Mouse (Mus musculus) hindbrain, embryonic 15.5 days (tissue): Measurements from ENCODE around the gene Gnai3. TPM values are rescaled to one million over a fixed set of nuclear protein-coding genes. Genes with fewer than 3 reads are reported as not detected.

Experiments used
- ATAC-seq: fragments of 200-750 bp; cut with Nextera tagmentation; 2 replicates; pipeline ENCODE4 v1.8.0; 2017; ENCODE audit warnings: low read depth, moderate number of reproducible peaks, moderate TSS enrichment; ENCODE audit not compliant: low FRiP score
- H3K27ac ChIP-seq: fragments of 300-500 bp; sonication (generic); replicated peaks from 2 replicates; pipeline ENCODE4 v1.5.1; 2015; ENCODE audit warnings: mild to moderate bottlenecking, inconsistent platforms
- H3K27me3 ChIP-seq: fragments of 300-500 bp; sonication (generic); 2 replicates; pipeline ENCODE4 v1.6.1; 2015; ENCODE audit warnings: control low read depth, inconsistent platforms
- H3K36me3 ChIP-seq: fragments of 300-500 bp; sonication (generic); 2 replicates; pipeline ENCODE4 v1.6.1; 2015; ENCODE audit warnings: control low read depth, inconsistent platforms
- H3K4me1 ChIP-seq: fragments of 300-500 bp; sonication (generic); replicated peaks from 2 replicates; pipeline ENCODE4 v1.6.1; 2015; ENCODE audit warnings: control low read depth, inconsistent platforms
- H3K4me2 ChIP-seq: fragments of 300-500 bp; sonication (generic); 2 replicates; pipeline ENCODE4 v1.6.1; 2015; ENCODE audit warnings: moderate library complexity, mild to moderate bottlenecking, inconsistent platforms
- H3K4me3 ChIP-seq: fragments of 300-500 bp; sonication (generic); 2 replicates; pipeline ENCODE4 v1.5.1; 2015; ENCODE audit warnings: mild to moderate bottlenecking, inconsistent platforms
- H3K9ac ChIP-seq: fragments of 300-500 bp; sonication (generic); 2 replicates; pipeline ENCODE4 v1.6.1; 2015; ENCODE audit warnings: inconsistent platforms
- H3K9me3 ChIP-seq: fragments of 300-500 bp; sonication (generic); 2 replicates; pipeline ENCODE4 v1.6.1; 2016; ENCODE audit warnings: control low read depth, inconsistent platforms
- WGBS: fragments of 180-500 bp; shearing (Covaris S2); methylation state at CpG from one replicate; pipeline ENCODE4 v1.1.7; 2015; 5-methylcytosine and 5-hydroxymethylcytosine counted together
- polyA plus RNA-seq: library from polyadenylated mRNA; unstranded; fragments of >200 nt; fragmentation: Nextera tagmentation; extraction: Ambion mirVana; gene quantifications from 2 replicates; pipeline ENCODE4 v1.2.1, GENCODE M21; 2015

The Gnai3 gene
- polyA plus RNA-seq, 1 experiment from 2014 or later = 122 TPM

GRCm38 (mm10) chr3:108152290-108152689, 6.3 kb upstream of the Gnai3 start:
- Histone ChIP-seq H3K36me3 (no peaks in the 10 kb centered on the region), H3K4me2 (no peak overlapping the region), H3K9ac (no peak overlapping the region), H3K27me3 (no peaks in the 10 kb centered on the region), H3K4me3 (no peak overlapping the region), H3K9me3 (no peaks in the 10 kb centered on the region), H3K27ac (no peak overlapping the region), H3K4me1 (peaks cover 16% of the 10 kb centered on the region)
- WGBS = 80% methylated on average over 3 of the region's 3 CpGs
- ATAC-seq = no peak

- WGBS = 67% methylated on average over 11 of the region's 11 CpGs
- ATAC-seq = peak; percentile 38; the same call in 1 of the 2 replicates
Observed at GRCm38 (mm10) chr3:108147386-108148235, 1.7 kb upstream of the Gnai3 start.

GRCm38 (mm10) chr3:108146671-108147070, 725 bp upstream of the Gnai3 start:
- Histone ChIP-seq H3K27ac (0 out of 2 replicates have a peak overlapping the region, but pooled peaks have one; percentile 94), H3K9me3 (no peaks in the 10 kb centered on the region), H3K27me3 (no peaks in the 10 kb centered on the region), H3K4me1 (peaks cover 39% of the 10 kb centered on the region), H3K4me3 (peak overlapping the region; percentile 61), H3K9ac (peak overlapping the region; percentile 74; the same call in 1 of the 2 replicates), H3K4me2 (peak overlapping the region; percentile 76), H3K36me3 (no peaks in the 10 kb centered on the region)
- no peak for ATAC-seq
- WGBS = 57% methylated on average over 5 of the region's 5 CpGs

More at GRCm38 (mm10) chr3:108147386-108148235, 1.7 kb upstream of the Gnai3 start:
- Histone ChIP-seq H3K4me1 (peaks cover 39% of the 10 kb centered on the region), H3K4me3 (no peak overlapping the region), H3K9ac (no peak overlapping the region), H3K9me3 (no peaks in the 10 kb centered on the region), H3K27me3 (no peaks in the 10 kb centered on the region), H3K27ac (no peak overlapping the region), H3K36me3 (no peaks in the 10 kb centered on the region), H3K4me2 (no peak overlapping the region)

GRCm38 (mm10) chr3:108140786-108141185, 5.2 kb downstream of the Gnai3 start:
- Histone ChIP-seq H3K4me1 (peaks cover 27% of the 10 kb centered on the region), H3K27me3 (no peaks in the 10 kb centered on the region), H3K4me3 (no peak overlapping the region), H3K9me3 (no peaks in the 10 kb centered on the region), H3K9ac (no peak overlapping the region), H3K27ac (no peak overlapping the region), H3K4me2 (no peak overlapping the region), H3K36me3 (no peaks in the 10 kb centered on the region)
- no peak for ATAC-seq
- WGBS = 83% methylated on average over 4 of the region's 4 CpGs

- H3K27ac ChIP-seq = no peak overlapping the region
- H3K9ac ChIP-seq = no peak overlapping the region
- no peak overlapping the region for H3K4me2 ChIP-seq
- ATAC-seq = no peak
- H3K36me3 ChIP-seq = no peaks in the 10 kb centered on the region
- H3K27me3 ChIP-seq = no peaks in the 10 kb centered on the region
- no peak overlapping the region for H3K4me3 ChIP-seq
- WGBS = 88% methylated on average over 1 of the region's 1 CpGs
- H3K4me1 ChIP-seq = peaks cover 29% of the 10 kb centered on the region
- no peaks in the 10 kb centered on the region for H3K9me3 ChIP-seq
Observed at GRCm38 (mm10) chr3:108139113-108139512, 6.8 kb downstream of the Gnai3 start.

GRCm38 (mm10) chr3:108134701-108135100, 11.2 kb downstream of the Gnai3 start:
- Histone ChIP-seq H3K27ac (0 out of 2 replicates have a peak overlapping the region, but pooled peaks have one; percentile 10), H3K9me3 (no peaks in the 10 kb centered on the region), H3K4me3 (no peak overlapping the region), H3K36me3 (no peaks in the 10 kb centered on the region), H3K4me1 (peaks cover 20% of the 10 kb centered on the region), H3K9ac (no peak overlapping the region), H3K4me2 (no peak overlapping the region), H3K27me3 (no peaks in the 10 kb centered on the region)
- ATAC-seq = 0 out of 2 replicates have a peak, but pooled peaks have one; percentile 56
- WGBS = 50% methylated on average over 11 of the region's 11 CpGs

DNA sequence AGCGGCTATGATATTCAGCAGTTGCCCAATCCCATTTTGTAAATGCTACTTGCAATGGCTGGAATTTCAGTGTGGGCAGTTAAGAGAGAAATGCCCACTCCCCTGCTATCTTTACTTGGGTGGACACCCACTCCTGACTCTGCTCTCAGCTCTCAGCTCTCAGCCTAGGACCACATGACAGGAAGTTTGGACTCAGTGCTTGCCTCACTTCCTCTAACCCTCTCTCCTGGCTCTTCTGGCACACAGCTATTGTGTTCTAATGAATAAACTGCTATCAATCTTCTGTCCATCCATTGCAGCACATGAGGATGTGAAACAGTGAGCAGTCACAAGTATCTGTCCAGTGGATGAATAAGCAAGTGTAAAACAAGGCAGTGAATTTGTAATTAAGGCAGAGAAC, 13.5 kb downstream of the Gnai3 start:
- no peak overlapping the region for H3K9ac ChIP-seq
- H3K27ac ChIP-seq = no peak overlapping the region
- no peak overlapping the region for H3K4me2 ChIP-seq
- 92% methylated on average over 1 of the region's 1 CpGs for WGBS
- H3K4me3 ChIP-seq = no peak overlapping the region
- H3K9me3 ChIP-seq = no peaks in the 10 kb centered on the region
- no peak for ATAC-seq
- H3K4me1 ChIP-seq = peaks cover 23% of the 10 kb centered on the region
- H3K27me3 ChIP-seq = no peaks in the 10 kb centered on the region
- no peaks in the 10 kb centered on the region for H3K36me3 ChIP-seq

- Histone ChIP-seq H3K9me3 (no peaks in the 10 kb centered on the region), H3K36me3 (no peaks in the 10 kb centered on the region), H3K9ac (no peak overlapping the region), H3K27me3 (no peaks in the 10 kb centered on the region), H3K27ac (no peak overlapping the region), H3K4me2 (no peak overlapping the region), H3K4me3 (no peak overlapping the region), H3K4me1 (peaks cover 23% of the 10 kb centered on the region)
- ATAC-seq = no peak
- WGBS = 87% methylated on average over 1 of the region's 1 CpGs
Observed at GRCm38 (mm10) chr3:108131821-108132220, 14.1 kb downstream of the Gnai3 start.

GRCm38 (mm10) chr3:108131216-108131615, 14.7 kb downstream of the Gnai3 start:
- no peak for ATAC-seq
- no peaks in the 10 kb centered on the region for H3K36me3 ChIP-seq
- no peak overlapping the region for H3K27ac ChIP-seq
- no peaks in the 10 kb centered on the region for H3K27me3 ChIP-seq
- no peak overlapping the region for H3K4me2 ChIP-seq
- WGBS = 83% methylated on average over 5 of the region's 5 CpGs
- no peaks in the 10 kb centered on the region for H3K9me3 ChIP-seq
- H3K4me1 ChIP-seq = peaks cover 23% of the 10 kb centered on the region
- no peak overlapping the region for H3K9ac ChIP-seq
- no peak overlapping the region for H3K4me3 ChIP-seq

DNA sequence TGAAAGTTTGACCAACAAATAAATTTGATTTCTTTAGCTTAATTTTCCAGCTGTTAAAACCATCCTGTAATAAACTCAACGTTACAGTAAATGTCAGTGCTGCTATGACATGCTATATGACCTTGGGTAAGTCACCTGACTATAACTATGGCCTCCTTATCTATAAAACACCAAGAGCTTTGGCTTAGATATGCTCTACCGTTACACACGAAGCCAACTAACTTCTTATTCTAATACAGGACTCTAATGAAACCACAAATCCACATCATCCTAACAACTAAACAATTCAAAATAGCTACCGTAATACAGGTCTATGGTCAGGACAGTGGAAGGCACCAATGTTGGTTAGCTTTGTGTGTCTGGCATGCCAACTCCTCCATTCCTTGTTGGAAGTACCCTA, 16.1 kb downstream of the Gnai3 start:
- no peak overlapping the region for H3K4me2 ChIP-seq
- H3K9ac ChIP-seq = no peak overlapping the region
- no peak overlapping the region for H3K27ac ChIP-seq
- H3K27me3 ChIP-seq = no peaks in the 10 kb centered on the region
- no peak for ATAC-seq
- no peaks in the 10 kb centered on the region for H3K9me3 ChIP-seq
- H3K36me3 ChIP-seq = no peaks in the 10 kb centered on the region
- 93% methylated on average over 4 of the region's 4 CpGs for WGBS
- H3K4me3 ChIP-seq = no peak overlapping the region
- peaks cover 12% of the 10 kb centered on the region for H3K4me1 ChIP-seq

GRCm38 (mm10) chr3:108129367-108129766, 16.6 kb downstream of the Gnai3 start:
- Histone ChIP-seq H3K9me3 (no peaks in the 10 kb centered on the region), H3K9ac (no peak overlapping the region), H3K4me1 (peaks cover 7% of the 10 kb centered on the region), H3K4me2 (no peak overlapping the region), H3K27ac (no peak overlapping the region), H3K27me3 (no peaks in the 10 kb centered on the region), H3K36me3 (no peaks in the 10 kb centered on the region), H3K4me3 (no peak overlapping the region)
- ATAC-seq = no peak
- WGBS = 90% methylated on average over 4 of the region's 4 CpGs

- H3K4me3 ChIP-seq = no peak overlapping the region
- H3K4me2 ChIP-seq = no peak overlapping the region
- ATAC-seq = no peak
- H3K27me3 ChIP-seq = no peaks in the 10 kb centered on the region
- peaks cover 3% of the 10 kb centered on the region; the same call in 1 of the 2 replicates for H3K4me1 ChIP-seq
- 0 out of 2 replicates have a peak, but pooled peaks cover under 1% of the 10 kb centered on the region for H3K36me3 ChIP-seq
- no peak overlapping the region for H3K9ac ChIP-seq
- H3K9me3 ChIP-seq = no peaks in the 10 kb centered on the region
- H3K27ac ChIP-seq = no peak overlapping the region
- WGBS = 89% methylated on average over 5 of the region's 5 CpGs
Observed at GRCm38 (mm10) chr3:108128520-108128919, 17.4 kb downstream of the Gnai3 start.
